Mouse (Mus musculus) liver, adult 2 months (tissue): ENCODE measurements around the gene Ccdc54.

Experiments used
- CTCF ChIP-seq: fragments of 200-500 bp; IDR thresholded peaks from 2 replicates; pipeline ENCODE4 v1.5.1; 2011; ENCODE audit warnings: low read depth, low read length, control low read depth
- POLR2A ChIP-seq: fragments of 200-500 bp; IDR thresholded peaks from 2 replicates; pipeline ENCODE4 v1.6.1; 2011; ENCODE audit warnings: low read length, control low read depth; ENCODE audit not compliant: insufficient read depth; ENCODE audit errors: extremely low read depth

DNA sequence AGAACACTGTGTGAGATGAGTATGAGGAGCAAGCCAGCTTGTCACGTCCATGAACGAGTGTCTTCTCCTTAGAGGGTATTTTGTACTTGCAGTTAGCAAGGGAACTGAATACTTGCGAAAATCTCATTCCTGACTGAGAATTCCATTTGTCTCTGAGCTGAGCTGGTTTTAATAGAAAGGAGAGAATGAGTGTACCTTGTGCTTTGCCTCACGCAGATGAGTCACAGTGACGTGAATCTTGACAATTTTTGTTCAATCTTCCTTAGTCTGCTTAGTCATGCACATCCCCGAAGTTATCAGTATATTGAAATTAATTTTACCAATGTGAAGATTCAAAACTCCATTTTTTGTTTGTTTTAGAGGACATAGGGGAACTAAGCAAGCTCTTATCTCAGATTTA, 12.6 kb downstream of the Ccdc54 start:
- TF ChIP-seq CTCF (no peak), POLR2A (no peak)
